Mouse (Mus musculus) erythroblast, embryonic 14.5 days (primary cell): ENCODE results near the gene Rora. TPM values are rescaled to one million over a fixed set of nuclear protein-coding genes. Genes with fewer than 3 reads are reported as not detected.

Experiments used
- H3K27me3 ChIP-seq: 2 replicates; pipeline ENCODE4 v1.6.1; 2012; ENCODE audit warnings: inconsistent platforms; ENCODE audit not compliant: control insufficient read depth
- H3K36me3 ChIP-seq: 2 replicates; pipeline ENCODE4 v1.6.1; 2012; ENCODE audit warnings: mild to moderate bottlenecking, inconsistent platforms; ENCODE audit not compliant: control insufficient read depth
- H3K4me1 ChIP-seq: 2 replicates; pipeline ENCODE4 v1.6.1; 2012; ENCODE audit warnings: inconsistent platforms; ENCODE audit not compliant: control insufficient read depth
- H3K4me3 ChIP-seq: replicated peaks from 2 replicates; pipeline ENCODE3; 2012; ENCODE audit warnings: moderate library complexity, mild to moderate bottlenecking, inconsistent platforms
- H3K9me3 ChIP-seq: 2 replicates; pipeline ENCODE4 v1.6.1; 2012; ENCODE audit warnings: low read length, inconsistent platforms, mixed read lengths; ENCODE audit not compliant: control insufficient read depth
- GATA1 ChIP-seq: IDR thresholded peaks from 2 replicates; pipeline ENCODE4 v1.6.1; 2012; ENCODE audit warnings: low read length, inconsistent platforms, mixed read lengths
- TAL1 ChIP-seq: IDR thresholded peaks from 3 replicates; pipeline ENCODE4 v1.6.1; 2012; ENCODE audit warnings: low read length, inconsistent platforms, mixed read lengths
- polyA plus RNA-seq: library from polyadenylated mRNA; stranded (reverse); fragments of >175 nt; gene quantifications from 2 replicates; pipeline ENCODE4 v1.2.3, GENCODE M21; 2012

The Rora gene
- polyA plus RNA-seq, 1 experiment, result under 0.01 TPM

DNA sequence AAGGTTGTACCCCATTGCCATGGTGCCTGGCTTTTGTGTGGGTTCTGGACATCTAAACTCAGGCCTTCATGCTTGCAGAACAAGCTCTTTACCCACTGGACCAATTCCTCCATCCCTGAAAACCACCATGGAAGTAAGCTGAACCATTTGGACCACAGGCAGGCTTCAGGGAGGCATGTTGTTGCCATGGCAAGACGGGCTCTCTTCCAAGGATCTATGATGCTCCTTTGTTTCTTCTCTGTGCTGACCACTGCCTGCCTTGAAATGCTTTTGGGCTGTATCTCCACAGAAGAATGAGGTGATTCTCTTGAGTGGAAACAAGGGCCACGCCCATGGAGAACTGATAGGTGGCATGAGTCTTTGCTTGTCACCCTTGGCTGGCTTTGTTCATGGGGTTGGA lies 473.0 kb downstream of the Rora start:
- H3K4me1 ChIP-seq, result no peaks in the 10 kb centered on the region
- H3K27me3 ChIP-seq, result peaks cover 6% of the 10 kb centered on the region; the same call in 1 of the 2 replicates
- no peak overlapping the region for H3K4me3 ChIP-seq
- H3K9me3 ChIP-seq, result no peaks in the 10 kb centered on the region
- no peaks in the 10 kb centered on the region for H3K36me3 ChIP-seq
- no peak for TF ChIP-seq GATA1

DNA sequence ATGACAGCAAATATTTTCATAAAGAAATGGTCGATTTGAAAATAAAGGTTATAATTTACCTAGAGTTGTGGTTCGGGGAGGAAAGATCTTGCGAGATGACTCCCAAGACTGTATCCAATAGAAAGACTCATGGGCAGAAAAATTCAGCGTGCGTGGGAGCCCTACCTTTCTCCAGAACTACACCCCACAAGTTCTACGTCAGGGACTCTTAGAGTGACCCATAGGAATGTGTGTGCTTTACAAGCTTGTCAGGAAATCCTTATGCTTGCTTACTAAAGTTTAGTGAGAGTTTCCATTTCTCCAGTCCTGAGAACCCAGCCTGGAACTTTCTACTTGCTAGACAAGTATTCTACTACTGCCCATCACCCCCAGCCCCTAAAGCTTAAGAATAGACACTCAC lies 474.7 kb downstream of the Rora start:
- Histone ChIP-seq H3K9me3 (no peaks in the 10 kb centered on the region), H3K4me1 (no peaks in the 10 kb centered on the region), H3K27me3 (peaks cover 6% of the 10 kb centered on the region; the same call in 1 of the 2 replicates), H3K36me3 (no peaks in the 10 kb centered on the region), H3K4me3 (no peak overlapping the region)
- TF ChIP-seq GATA1, result no peak
- no peak for TF ChIP-seq TAL1

DNA sequence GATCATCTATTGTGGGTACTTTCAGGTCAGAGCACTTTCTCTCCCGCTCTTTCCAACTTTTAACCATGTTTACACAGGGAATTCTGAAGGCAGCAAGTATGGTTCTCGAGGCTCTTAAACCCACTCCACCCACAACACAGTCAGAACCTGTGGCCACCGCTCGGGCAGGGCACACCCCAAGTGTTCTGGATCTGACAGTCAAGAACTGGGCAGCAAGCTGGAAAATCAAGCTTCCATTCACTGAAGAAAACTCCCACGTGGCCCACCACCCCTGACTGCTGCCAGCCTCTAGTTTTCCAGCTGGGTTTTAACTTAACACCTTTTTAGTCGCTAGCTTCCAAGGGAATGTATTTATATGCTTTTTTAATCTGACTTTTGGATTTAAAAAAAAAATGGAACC lies 479.4 kb downstream of the Rora start:
- no peaks in the 10 kb centered on the region for H3K36me3 ChIP-seq
- no peaks in the 10 kb centered on the region for H3K27me3 ChIP-seq
- H3K9me3 ChIP-seq, result no peaks in the 10 kb centered on the region
- no peak overlapping the region for H3K4me3 ChIP-seq
- H3K4me1 ChIP-seq, result no peaks in the 10 kb centered on the region
- no peak for TF ChIP-seq GATA1
- TF ChIP-seq TAL1, result no peak

DNA sequence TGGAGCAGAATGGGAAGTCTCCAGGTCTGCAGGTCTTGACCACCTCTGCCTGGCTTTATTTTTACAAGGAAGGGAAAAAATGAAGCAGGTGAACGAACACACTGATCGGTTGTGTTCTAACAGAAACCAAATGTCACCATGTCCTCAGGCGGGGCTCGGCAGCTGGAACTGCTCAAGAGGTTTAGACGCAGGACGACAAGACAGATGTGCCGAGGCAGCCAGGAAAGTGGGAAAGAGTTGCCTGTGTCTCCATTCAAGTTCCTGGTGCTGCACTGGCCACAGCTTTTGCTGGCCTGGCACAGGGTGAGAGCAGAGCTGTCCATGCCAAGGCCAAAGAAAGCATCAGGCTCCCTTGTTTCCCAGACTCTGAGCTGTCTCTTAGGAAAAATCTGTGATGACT lies 480.1 kb downstream of the Rora start:
- TF ChIP-seq GATA1, result no peak
- no peak for TF ChIP-seq TAL1
- H3K9me3 ChIP-seq, result no peaks in the 10 kb centered on the region
- no peak overlapping the region for H3K4me3 ChIP-seq
- no peaks in the 10 kb centered on the region for H3K27me3 ChIP-seq
- no peaks in the 10 kb centered on the region for H3K36me3 ChIP-seq
- H3K4me1 ChIP-seq, result no peaks in the 10 kb centered on the region

DNA sequence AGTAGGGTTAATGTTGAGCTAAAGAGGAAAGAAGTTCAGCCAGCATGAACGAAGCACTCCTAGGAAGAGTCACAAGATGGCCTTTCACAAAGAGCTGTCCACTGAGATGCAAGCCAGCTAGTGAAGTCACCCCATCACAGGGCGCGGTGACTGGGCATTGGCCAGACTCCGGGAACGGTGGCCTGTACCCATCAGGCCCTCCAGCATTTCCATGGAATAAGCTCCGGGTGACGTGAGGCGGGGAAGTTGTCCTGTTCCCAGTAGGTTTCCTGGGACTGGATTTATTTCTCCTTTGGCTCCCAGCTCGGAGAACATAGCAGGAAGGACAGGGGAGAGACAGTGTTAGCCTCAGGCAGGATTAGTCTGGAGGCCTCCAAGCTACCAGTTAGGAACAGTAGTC lies 481.0 kb downstream of the Rora start:
- no peak overlapping the region for H3K4me3 ChIP-seq
- H3K36me3 ChIP-seq, result no peaks in the 10 kb centered on the region
- H3K4me1 ChIP-seq, result no peaks in the 10 kb centered on the region
- TF ChIP-seq GATA1 (no peak), TAL1 (no peak)
- no peaks in the 10 kb centered on the region for H3K9me3 ChIP-seq
- H3K27me3 ChIP-seq, result no peaks in the 10 kb centered on the region

DNA sequence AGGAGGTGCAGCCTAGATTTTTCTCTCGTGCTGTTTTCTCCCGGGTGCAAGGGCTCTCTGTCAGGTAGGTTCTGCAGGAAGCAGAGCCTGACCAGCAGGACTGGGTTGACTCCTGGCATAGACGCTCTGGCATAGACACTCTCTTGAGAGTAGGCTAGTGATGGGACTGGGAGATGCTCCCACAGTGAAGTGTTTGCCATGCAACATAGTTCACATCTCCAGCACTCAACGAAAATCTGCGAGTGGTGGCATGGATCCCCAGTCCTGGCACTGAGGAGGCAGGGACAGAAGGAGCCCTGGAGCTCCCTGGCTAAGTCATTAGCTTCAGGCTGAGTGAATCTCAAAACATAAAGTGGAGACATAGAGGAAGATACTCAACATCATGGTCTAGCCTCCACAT lies 483.2 kb downstream of the Rora start:
- Histone ChIP-seq H3K4me3 (no peak overlapping the region), H3K27me3 (no peaks in the 10 kb centered on the region), H3K36me3 (no peaks in the 10 kb centered on the region), H3K4me1 (no peaks in the 10 kb centered on the region), H3K9me3 (no peaks in the 10 kb centered on the region)
- TF ChIP-seq GATA1, result no peak
- TF ChIP-seq TAL1, result no peak

DNA sequence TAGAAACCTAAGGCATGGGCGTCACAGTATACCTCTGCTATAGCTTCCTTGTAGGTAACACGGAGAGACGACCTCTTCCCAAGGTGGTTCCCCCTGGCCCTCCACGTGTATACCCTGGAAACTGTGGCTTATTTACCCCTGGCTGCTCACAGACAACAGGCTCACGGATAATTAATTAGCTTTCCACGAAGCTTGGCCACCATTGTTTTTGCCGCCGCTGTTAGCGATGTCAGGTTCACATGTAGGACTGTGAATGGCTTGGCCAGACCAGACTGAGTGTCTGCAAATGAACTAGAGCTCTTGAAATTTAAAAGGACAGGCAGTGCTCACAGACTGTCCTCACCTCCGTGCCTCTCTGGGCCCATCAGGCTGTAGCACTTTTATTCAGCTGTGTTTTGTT lies 483.8 kb downstream of the Rora start:
- Histone ChIP-seq H3K36me3 (no peaks in the 10 kb centered on the region), H3K9me3 (no peaks in the 10 kb centered on the region), H3K4me1 (no peaks in the 10 kb centered on the region), H3K4me3 (no peak overlapping the region), H3K27me3 (no peaks in the 10 kb centered on the region)
- TF ChIP-seq TAL1 (no peak), GATA1 (no peak)

DNA sequence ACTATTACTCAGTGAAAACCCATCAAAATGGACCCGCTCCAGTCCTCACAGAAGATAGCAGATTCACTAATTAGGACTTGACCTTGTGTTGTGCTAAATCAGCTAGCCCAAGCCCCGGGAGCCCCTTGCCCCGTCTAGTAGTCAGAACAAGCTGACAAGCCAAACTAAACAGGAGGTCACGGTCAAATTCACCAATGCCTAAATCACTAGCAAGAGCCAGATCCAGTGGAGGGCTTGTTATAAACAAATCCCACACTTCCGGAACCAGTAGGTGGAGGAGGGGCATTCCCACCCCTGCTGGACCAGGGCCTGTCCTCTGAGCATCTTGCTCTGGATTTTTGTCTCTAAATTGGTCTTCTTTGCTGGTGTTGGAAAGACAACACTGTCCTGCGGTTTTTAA lies 486.6 kb downstream of the Rora start:
- H3K9me3 ChIP-seq, result no peaks in the 10 kb centered on the region
- no peaks in the 10 kb centered on the region for H3K4me1 ChIP-seq
- H3K36me3 ChIP-seq, result no peaks in the 10 kb centered on the region
- no peaks in the 10 kb centered on the region for H3K27me3 ChIP-seq
- no peak for TF ChIP-seq GATA1
- TF ChIP-seq TAL1, result no peak
- no peak overlapping the region for H3K4me3 ChIP-seq

DNA sequence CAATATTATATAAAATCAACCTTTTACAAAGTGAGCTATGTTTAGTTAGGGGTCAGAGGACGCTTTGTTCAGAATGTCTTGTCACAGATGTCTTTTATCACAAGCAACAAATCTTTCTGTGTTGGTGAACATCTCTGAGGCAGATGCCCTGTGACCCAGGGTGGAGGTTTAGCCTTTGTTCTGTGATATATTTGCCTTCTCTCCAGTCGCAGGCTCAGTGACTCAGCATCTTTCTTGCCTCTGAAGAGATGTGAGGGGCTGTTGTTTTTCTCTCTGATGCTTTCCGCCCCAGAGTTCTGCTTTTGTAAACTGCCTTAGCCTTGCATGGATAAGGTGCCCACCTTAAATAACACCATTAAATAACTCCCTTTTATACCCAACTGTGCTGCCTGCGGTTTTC lies 488.3 kb downstream of the Rora start:
- Histone ChIP-seq H3K36me3 (no peaks in the 10 kb centered on the region), H3K4me1 (no peaks in the 10 kb centered on the region), H3K4me3 (no peak overlapping the region), H3K27me3 (no peaks in the 10 kb centered on the region), H3K9me3 (no peaks in the 10 kb centered on the region)
- TF ChIP-seq GATA1, result no peak
- TF ChIP-seq TAL1, result no peak

DNA sequence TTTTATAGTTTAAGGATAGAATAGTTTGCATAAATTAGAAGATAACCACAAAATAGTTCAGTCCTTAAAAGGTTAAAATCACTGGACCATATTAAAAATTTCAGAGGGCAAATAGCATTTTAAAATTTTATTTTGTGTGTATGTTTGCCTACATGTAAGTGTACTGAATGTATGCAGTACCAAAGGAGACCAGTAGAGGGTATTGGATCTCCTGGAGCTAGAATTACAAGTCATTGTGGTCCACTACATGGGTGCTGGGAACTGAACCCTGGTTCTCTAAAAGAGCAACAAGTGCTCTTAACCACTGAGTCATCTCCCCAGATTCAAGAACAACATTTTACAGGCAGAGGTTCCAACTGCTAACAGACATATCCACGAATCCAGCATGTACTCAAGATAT lies 493.4 kb downstream of the Rora start:
- H3K4me1 ChIP-seq, result no peaks in the 10 kb centered on the region
- H3K4me3 ChIP-seq, result no peak overlapping the region
- no peaks in the 10 kb centered on the region for H3K36me3 ChIP-seq
- TF ChIP-seq TAL1, result no peak
- TF ChIP-seq GATA1, result no peak
- H3K27me3 ChIP-seq, result no peaks in the 10 kb centered on the region
- H3K9me3 ChIP-seq, result peaks cover 3% of the 10 kb centered on the region
